Mouse (Mus musculus) urinary bladder, adult 18-20 months (tissue): ENCODE results near the gene Dnlz.

Source experiments
- DNase-seq, 2 experiments: peaks; one replicate each; pipeline ENCODE4 v3.0.0; 2022; ENCODE audit warnings: low spot score in 2 of 2, mixed read lengths in 2 of 2

The Dnlz gene

DNA sequence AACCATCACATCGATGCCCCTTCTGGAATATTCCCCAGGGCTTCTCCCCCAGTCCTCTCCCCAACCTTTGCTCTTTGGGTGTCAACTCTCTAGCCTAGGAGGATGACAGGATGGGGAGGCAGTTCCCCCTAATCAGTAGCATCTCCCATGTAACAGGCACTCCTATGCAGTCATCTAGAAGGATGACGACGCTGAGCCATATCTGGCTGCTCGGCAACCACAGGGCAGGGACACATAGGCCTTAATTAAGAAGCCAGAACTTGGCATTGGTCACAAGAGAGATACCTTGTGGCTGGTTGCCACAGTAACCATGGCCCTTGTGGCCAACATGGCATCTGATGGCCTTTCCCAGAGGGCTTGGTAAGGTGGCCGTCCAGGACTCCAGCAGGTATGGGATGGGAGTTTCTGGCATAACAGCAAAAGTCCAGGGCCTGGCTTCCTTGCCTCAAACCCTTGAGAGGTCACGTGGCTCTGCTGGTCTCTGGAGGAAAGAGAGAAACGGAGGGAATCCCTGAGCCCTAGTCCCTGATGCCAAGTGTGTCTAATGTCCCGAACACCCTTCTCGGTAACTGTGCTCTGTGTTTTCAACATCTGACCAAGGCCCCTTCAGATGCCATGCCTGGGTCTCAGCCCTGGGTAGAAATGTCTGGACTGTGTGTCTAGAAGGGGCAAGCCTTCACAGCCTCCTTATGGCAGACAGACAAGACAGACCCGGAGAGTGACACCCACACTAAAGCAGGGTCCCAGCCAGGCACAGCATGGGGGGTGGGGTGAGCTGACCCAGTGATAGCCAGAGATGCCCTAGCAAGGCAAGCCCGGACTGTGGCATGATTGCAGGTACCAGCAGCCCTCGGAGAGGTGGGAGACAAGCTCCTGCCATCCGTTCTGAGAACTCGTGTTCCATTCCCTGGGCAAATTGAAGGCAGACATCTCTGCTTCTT is 31.4 kb downstream of the Dnlz start:
- DNase-seq = no peak

DNA sequence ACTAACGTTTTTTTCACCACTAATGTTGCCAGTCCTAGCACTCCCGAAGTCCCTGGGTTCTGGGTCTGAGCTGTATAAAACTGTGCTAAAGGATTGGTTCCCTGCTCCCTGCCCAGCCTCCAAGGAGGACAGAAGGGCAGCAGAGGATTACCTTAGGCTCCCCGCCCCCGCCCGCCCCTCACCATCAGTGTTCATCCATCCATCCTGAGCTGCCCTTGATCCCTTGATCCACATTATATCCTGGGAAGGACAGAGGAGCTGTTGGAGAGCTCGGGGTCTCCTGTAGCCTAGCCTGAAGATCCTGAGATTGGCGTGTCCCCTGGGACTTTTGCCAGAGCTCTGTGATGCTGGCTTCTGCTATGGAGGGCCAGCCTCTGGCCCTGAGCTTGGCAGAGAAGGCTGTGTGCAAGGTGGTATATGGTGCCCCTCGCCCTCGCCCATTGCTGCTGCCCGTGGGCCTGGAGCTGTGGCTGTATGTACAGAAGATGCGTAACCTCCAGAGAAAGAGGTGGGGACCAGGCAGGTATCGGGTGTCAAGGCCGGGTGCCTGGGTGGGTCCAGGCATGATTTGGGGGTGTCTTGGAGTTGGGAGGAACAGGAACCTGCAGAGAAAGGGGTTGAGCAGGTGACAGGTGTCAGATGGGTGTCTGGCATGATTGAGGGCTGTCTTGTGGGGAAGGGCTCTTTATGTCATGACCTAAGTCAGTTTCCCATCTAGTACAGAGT is 32.2 kb downstream of the Dnlz start:
- no peak for DNase-seq

GRCm38 (mm10) chr2:26319109-26319508 is 32.8 kb downstream of the Dnlz start:
- no peak for DNase-seq

- DNase-seq = no peak
Observed at GRCm38 (mm10) chr2:26317991-26318672, 33.8 kb downstream of the Dnlz start.

GRCm38 (mm10) chr2:26317371-26317770 is 34.5 kb downstream of the Dnlz start:
- no peak for DNase-seq

- DNase-seq = no peak
Observed at GRCm38 (mm10) chr2:26316576-26317246, 35.2 kb downstream of the Dnlz start.

DNA sequence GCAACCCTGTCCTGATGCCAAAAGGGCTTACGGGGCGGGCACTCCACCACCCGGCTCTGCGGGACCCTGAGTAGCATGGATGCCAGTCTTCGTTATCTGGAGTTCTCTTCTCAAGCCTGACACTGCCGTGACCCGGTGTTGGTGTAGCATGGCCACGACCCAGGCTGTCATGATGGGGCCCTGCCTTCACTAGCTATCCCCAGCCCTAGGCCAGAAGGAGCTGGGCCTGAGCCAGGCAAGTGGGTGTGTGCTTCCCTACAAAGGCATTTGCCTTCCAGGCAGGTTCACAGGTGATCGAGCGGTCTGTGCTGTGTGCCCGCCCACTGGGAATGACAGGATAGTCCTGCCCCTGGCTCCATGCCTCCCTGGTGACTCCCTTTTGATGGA is 36.0 kb downstream of the Dnlz start:
- no peak for DNase-seq

GRCm38 (mm10) chr2:26315072-26315924 is 36.6 kb downstream of the Dnlz start, which contains the start of gene Gpsm1:
TSS of gene Gpsm1 (plus strand) at chr2:26315515.
- peak; percentile 66 to 72 for DNase-seq

DNA sequence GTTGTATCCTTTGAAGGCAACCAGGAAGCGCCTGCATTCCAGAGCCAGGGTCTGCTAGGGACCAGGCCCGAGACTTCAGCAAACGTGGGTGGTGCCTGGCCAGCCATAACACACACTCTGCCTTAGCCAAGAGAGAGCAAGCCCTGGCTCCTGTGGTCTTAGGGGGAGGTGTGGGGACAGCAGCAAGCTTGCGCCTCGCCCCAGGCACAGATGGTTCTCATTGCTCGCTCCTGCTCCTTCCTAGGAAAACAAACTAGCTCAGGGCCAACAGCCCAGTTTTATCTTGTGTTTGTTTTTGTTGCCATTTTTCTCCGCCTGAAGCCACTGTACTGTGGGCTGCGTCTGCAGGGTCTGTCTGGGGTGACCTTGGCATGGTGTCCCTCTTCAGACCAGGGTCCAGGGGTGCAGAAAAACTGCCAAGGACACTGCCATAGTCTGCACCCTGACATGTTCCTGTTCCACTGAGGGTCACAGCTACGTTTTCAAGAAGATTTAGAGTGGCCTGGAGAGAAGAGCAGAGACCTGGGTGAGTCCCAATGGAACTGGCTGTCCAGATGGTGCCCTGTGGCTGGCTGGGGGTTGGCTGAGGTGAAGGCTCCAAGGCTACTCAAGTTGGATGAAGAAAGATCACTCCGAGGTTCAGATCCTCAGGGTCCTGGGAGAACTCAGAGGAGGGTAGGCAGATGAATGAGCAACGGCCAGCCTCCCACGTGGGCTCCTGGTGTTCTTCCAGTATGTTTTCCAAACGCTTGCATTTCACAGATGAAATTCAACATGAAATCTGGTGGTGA is 37.4 kb downstream of the Dnlz start:
- DNase-seq = peak in 1 of 2 experiments; percentile 69

DNA sequence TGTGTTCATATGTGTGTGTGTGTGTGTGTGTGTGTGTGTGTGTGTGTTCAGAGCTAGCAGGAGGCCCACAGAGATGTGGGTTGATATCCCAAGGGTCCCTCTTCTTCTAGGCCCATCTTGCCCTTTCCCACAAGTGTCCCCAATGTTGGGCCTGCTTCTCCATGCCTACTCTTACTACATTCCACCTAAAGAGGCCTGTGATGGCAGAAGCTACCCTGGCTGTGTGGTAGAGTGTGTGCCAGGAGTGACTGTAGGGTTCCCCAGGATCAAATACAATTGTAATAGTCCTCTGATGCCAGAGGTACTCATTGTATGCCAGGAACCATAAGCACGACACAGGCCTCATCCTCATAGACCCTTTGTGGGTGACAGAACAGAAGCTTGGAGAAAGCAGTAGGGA is 38.5 kb downstream of the Dnlz start:
- DNase-seq = no peak

GRCm38 (mm10) chr2:26312812-26313211 is 39.1 kb downstream of the Dnlz start:
- no peak for DNase-seq

GRCm38 (mm10) chr2:26311936-26312335 is 40.0 kb downstream of the Dnlz start:
- no peak for DNase-seq

- no peak for DNase-seq
Observed at GRCm38 (mm10) chr2:26309739-26310138, 42.2 kb downstream of the Dnlz start.

- DNase-seq = no peak
Observed at GRCm38 (mm10) chr2:26306702-26307101, 45.2 kb downstream of the Dnlz start.

DNA sequence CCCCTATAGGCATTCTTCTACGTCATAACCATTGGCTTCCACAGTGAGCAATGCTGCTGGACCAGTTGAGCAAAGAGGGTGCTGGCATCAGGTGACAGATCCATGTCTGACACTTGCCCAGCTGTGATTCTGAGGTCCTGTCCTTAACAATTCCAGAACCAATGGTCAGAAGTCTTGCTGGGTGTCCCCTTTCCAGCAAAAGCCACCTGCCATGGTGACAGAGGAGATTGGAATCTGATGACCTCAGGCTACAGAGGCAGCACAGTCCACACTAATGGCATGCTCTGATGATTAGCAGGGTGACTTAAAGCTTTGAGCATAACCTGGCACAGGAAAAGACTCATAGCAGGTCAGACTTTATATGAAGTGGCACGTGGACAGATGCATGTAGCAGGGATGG is 46.4 kb downstream of the Dnlz start:
- no peak for DNase-seq

DNA sequence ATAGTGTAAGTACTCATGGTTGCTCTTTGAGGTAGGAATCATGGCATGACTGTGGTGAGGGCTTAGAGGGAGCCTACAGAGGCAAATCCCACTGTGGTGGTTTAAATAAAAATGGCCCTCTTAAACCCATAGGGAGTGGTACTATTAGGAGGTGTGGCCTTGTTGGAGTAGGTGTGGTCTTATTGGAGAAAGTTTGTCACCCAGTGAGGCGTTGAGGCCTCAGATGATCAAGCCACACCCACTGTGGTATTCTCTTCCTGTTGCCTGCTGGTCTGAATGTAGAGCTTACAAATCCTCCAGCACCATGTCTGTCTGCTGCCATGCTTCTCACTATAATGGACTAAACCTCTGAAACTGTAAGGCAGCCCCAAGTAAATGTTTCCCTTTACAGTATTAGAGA is 47.2 kb downstream of the Dnlz start:
- DNase-seq = no peak

DNA sequence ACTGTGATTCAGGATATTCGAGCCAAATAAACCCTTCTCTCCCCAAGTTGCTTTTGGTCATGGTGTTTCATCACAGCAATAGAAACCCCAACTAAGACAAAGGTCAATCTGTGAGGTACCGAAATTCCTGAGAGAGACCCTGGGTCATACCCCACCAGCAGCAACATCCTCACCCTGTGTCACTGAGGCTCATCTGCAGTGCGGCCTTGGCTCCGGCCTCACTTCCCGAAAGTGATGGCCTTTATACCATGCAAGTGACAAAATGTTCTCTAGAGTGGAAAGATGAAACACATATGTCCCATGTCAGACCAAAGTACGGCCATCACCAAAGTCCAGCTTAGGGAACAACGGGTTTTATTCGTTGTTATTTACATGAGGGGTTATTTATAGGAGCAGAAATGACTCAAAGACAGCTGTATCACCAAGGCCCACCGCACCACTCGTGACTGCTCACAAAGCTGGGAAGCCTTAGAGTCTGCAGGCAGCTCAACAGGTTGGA is 49.9 kb downstream of the Dnlz start:
- no peak for DNase-seq

DNA sequence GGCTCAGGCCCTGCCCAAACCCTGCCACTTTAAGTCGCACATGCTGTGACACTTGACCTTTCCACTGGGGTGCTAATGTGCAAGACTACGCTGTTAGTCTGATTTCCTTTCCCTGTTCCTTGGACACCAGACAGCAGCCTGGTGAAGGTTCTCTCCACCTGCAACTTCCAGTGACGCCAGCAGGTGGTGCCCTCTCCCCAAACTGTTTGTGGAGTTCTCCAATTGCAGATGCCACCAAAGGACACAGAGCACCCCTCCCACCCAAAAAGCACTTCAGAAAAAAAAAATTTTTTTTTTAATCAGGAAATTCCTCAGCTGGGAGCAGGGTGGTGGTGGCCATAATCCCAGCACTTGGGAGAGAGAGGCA is 51.1 kb downstream of the Dnlz start:
- peak; percentile 77 to 82 for DNase-seq

- no peak for DNase-seq
Observed at GRCm38 (mm10) chr2:26300161-26300807, 51.6 kb downstream of the Dnlz start.
